Mouse (Mus musculus): ENCODE measurements around the gene Pbld2.

DNA sequence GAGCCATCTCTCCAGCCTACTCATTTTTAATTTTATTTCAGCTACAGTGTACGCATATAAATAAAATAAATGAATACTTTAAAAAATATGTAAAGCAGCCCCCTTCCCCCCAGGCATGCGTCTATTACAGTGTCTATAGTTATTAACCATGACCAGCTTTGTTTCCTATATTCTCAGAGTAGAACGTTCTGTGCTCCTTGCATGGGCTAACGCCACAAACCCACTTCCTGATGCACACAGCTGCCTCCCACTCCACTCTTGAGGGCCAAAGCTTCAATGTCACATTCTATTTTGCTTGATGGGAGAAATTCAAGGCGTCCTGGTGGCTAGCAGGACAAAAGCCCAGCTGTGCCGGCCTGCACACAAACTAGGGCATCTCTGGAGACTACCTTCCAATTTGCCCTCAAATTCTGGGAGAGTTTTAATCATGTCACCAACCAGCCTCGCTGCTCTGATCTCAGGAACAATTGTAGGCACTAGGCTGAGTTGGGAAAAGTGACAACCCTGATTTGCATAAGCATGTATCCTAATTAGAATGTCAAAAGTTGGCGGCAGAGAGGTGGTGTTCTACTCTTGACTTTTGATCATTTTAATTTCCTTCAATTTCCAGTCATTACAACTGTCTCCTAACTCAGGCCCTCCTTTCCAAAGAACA is 65.1 kb downstream of the Pbld2 start:
- no peak for TF ChIP-seq POLR2A (IDR thresholded peaks at IDR 0.05; ENCODE audit: insufficient read length, low read depth)
- TF ChIP-seq USF1 (IDR thresholded peaks at IDR 0.05; ENCODE audit: low read depth), result no peak
- no peak for TF ChIP-seq CEBPB (IDR thresholded peaks at IDR 0.05; ENCODE audit: insufficient read depth, poor library complexity, severe bottlenecking)
- TF ChIP-seq POLR2AphosphoS2 (IDR thresholded peaks at IDR 0.05; ENCODE audit: insufficient read length, low read depth), result no peak
- no peak for TF ChIP-seq MYOD1 (IDR thresholded peaks at IDR 0.05; ENCODE audit: control insufficient read depth in 1 of 3, insufficient read length in 2 of 3, low read depth in 2 of 3)
- TF ChIP-seq MYOG (IDR thresholded peaks at IDR 0.05; ENCODE audit: control insufficient read depth in 1 of 3, insufficient read depth in 1 of 3, insufficient read length in 2 of 3, low read depth in 2 of 3), result no peak
- no peak for TF ChIP-seq E2F4 (IDR thresholded peaks at IDR 0.05; ENCODE audit: insufficient read depth)
- TF ChIP-seq MAX (IDR thresholded peaks at IDR 0.05; ENCODE audit: low read depth), result no peak
- no peak for TF ChIP-seq REST (IDR thresholded peaks at IDR 0.05; ENCODE audit: insufficient read depth, insufficient read length)
- no peak for TF ChIP-seq TCF12 (IDR thresholded peaks at IDR 0.05; ENCODE audit: insufficient read depth, poor library complexity, severe bottlenecking)

Data from myocyte (in vitro differentiated cells).